Mouse (Mus musculus): ENCODE data around the gene Ubap2l.

Ubap2l gene

DNA sequence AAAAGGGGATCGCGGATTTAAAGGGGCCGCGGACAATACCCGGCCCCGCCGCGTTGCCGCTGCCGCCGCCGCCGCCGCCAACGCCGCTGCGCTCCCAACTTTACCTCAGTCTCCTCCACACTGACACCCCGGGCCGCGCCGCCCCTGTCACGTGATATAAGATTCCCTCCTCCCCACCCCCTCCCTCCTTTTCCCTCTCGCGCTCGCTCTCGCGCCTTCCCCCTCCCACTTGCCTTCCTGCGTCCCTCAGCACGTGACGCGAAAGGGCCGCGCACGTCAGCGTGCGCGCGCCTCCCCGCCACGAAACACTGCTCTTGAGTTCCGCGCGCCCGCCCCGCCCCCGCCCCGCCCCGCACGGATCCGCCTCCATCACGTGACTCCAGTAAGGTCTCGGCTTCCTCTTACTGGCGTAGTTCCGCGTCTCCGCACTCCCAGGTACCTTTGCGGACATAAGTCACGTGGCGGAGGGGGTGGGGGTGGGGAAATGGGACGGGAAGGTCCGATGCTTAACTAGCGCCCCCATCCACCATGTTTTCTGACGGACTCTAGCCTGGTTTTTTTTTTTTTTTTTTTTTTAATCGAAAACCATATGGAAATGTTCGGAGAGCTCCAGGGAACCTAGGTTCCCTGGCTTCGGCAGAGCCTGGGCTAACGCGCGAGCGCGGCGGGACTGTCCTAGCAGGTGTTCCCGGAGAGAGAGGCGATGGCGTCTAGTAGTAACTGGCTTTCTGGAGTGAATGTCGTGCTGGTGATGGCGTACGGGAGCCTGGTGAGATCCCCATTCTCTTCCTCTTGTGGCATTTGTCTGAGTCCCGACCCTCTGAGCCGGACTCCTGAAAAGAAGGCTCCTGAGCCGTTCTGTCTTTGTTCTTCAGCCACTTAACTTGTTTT is at the start of gene Ubap2l:
Ubap2l (minus strand) TSS at position 278 of the 891 bp plus-strand sequence.
- in situ Hi-C loops (cut with MboI, MseI): no loop called here

DNA sequence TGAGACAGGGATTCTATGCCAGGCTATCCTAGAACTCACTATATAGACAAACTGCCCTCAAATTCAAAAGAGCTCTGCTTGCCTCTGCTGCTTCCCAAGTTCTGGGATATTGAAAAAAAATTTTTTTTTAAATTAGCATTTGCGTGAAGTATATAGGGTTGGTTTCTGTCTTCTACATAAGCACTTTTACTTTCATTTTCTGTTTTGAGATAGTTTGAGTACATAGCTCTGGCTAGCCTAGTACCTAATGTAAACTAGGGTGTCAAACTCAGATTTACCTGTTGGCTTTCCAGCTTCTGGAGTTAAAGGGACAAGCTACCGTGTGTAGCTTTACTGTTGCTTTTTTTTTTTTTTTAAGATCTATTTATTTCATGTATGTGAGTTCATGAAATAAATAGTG is 49.2 kb upstream of the Ubap2l start:
- in situ Hi-C loops (cut with MboI, MseI): no loop called here

DNA sequence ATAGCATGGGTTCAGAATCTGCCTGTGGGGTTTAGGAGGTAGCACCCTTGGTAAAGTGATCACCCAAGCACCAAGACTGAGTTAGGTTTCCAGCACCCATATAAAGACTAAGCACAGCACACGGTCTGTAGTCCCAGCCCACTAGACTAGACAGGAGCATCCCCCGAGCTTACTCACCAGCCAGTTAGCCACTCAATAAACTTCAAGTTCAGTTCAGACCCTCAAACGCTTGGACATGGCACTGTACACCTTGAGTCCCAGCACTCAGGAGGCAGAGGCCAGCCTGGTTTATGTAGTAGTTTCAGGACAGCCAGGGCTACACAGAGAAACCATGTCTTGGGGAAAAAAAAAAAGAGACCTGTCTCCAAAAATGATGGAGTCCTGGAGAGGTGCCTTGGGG is 48.6 kb upstream of the Ubap2l start:
- in situ Hi-C loops (cut with MboI, MseI): no loop called here

GRCm38 (mm10) chr3:90097928-90098327 is 45.5 kb upstream of the Ubap2l start:
- in situ Hi-C loops (cut with MboI, MseI): no loop called here

GRCm38 (mm10) chr3:90094453-90094852 is 42.0 kb upstream of the Ubap2l start:
- in situ Hi-C loops (cut with MboI, MseI): no loop called here

DNA sequence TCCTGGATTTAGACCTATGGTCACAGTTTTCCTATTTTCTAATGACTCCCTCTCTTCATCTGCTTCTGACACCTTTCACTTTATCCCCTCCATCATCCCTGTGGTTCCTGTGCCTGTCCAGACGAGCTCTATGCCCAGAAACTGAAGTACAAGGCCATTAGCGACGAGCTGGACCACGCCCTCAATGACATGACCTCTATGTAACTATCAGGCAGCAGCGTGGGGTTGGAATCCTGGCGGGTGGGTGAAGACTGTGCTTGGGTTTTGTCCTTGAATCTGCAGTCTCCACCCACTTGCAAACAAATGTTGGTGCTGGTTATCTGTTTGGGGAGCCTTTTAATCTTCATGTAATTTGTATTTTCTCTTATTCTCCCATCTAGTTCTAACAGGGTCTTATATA is 38.5 kb upstream of the Ubap2l start:
- in situ Hi-C loops (cut with MboI, MseI): no loop called here

DNA sequence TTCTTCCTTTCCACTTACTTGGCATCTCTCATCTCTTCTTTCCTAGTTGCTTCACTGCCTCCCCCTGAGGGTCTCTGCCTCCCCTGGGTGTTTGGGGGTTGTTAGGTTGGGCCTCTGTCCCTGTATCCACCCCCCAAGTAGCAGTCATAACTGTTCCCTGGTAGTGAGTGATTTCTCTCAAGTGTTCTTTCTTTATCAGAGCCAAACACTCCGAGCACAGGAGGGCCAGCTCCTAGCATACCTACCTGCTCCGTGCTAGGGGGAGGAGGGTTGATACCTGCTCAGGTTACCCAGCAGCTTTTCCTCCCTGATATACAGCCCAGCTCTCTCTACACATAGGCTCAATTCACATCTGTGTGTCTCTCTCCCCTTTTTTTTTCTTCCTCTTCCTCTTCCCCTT is 36.2 kb upstream of the Ubap2l start:
- in situ Hi-C loops (cut with MboI, MseI): no loop called here

DNA sequence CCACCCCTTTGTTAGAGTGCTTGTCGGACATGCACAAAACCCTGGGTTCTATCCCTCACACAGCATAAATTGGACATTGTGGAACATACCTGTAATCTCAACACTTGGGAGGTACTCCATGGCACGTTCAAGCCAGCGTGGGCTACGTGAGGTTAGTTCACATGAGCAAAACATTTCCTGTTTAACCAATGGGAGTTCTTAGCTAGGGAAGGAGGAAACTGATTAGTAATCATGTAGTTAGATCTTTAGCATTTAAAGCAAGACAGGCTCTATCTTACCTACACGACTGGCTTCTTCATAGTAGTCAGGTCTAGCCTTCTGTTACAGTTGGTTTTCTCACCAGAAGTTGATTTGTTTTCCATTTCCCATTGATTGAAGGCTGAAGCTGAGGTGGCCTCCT is 33.6 kb upstream of the Ubap2l start:
- in situ Hi-C loops (cut with MboI, MseI): no loop called here

- in situ Hi-C loops (cut with MboI, MseI): no loop called here
Observed at GRCm38 (mm10) chr3:90085281-90085680, 32.9 kb upstream of the Ubap2l start.

- in situ Hi-C loops (cut with MboI, MseI): no loop called here
Observed at GRCm38 (mm10) chr3:90084790-90085189, 32.4 kb upstream of the Ubap2l start.

GRCm38 (mm10) chr3:90083698-90084324 is 31.4 kb upstream of the Ubap2l start:
- in situ Hi-C loops (cut with MboI, MseI): no loop called here

GRCm38 (mm10) chr3:90083034-90083433 is 30.6 kb upstream of the Ubap2l start:
- in situ Hi-C loops (cut with MboI, MseI): no loop called here

DNA sequence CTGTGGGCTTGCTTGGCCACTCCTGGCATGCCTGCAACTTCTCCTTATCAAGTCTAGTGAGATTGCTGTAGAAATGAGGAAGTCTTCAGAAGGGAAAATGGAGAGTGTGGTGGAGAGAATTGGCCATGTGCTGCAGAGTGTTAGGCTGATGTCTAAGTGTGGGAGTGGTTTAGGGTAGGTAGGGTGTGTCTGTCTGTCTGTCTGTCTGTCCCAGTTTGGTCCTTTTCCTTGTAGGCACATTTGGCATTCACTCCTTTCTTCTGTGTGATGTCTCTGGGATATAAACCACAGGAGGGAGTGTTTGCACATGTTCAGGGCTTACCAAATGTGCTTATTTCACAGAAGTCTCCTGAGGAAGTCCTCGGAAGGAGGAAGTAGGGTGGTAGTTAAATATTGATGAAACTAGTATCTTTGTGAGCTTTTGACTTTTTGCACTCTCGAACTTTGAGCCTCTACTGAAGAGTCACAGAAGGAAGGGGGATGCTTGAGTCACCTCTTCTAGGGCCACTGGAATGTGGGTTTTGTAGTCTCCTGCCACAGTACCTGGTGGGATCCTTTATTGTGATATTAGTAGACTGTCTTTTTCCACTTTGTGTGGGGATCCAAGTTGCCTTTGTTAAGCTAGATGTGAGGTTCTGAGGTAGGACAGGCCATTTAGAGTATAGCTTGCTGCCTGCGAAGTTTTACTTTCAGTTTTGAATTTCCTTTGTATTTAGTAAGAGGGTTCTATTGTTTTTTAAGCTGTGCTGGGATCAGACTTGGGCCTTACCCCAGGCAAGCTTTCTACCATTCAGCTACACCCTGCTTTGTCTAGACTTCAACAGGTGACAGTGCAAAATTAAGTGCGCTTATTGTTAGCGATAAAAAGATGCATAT is 29.2 kb upstream of the Ubap2l start:
- in situ Hi-C loops (cut with MboI, MseI): no loop called here

GRCm38 (mm10) chr3:90080498-90080863 is 28.1 kb upstream of the Ubap2l start:
- in situ Hi-C loops (cut with MboI, MseI): no loop called here

DNA sequence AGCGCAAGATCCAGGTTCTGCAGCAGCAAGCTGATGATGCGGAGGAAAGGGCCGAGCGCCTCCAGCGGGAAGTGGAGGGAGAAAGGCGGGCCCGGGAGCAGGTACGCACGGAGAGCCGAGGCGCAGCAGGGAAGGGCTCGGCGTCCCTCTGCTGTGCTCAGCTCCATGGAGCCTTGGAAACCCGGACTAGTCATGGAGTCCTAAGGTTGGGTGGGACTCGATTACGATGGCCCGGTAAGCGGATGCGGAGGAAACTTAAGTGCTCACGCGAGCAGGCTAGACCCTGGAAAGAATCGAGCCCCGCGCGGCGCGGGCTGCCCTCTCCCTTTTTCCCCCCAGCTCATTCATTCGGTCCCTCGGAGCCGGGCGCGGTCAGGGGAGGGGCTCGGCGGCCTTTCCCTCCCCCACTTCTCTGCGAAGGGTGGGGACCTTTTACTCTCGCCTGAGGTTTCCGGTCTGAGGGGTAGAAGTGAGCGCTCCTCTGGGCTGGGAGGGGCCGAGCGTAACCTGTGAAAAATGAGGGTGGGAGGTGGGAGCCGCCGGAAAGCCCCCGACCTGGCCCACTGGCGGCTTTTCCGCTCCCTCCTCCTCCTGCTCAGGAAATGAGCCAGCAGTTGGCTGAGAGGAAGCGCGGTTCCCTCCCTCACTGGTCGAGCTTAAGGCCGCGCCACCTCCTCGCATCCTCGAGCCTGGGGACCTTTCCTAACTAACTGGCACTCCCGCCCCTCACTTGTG is 27.5 kb upstream of the Ubap2l start:
- in situ Hi-C loops (cut with MboI, MseI): no loop called here

DNA sequence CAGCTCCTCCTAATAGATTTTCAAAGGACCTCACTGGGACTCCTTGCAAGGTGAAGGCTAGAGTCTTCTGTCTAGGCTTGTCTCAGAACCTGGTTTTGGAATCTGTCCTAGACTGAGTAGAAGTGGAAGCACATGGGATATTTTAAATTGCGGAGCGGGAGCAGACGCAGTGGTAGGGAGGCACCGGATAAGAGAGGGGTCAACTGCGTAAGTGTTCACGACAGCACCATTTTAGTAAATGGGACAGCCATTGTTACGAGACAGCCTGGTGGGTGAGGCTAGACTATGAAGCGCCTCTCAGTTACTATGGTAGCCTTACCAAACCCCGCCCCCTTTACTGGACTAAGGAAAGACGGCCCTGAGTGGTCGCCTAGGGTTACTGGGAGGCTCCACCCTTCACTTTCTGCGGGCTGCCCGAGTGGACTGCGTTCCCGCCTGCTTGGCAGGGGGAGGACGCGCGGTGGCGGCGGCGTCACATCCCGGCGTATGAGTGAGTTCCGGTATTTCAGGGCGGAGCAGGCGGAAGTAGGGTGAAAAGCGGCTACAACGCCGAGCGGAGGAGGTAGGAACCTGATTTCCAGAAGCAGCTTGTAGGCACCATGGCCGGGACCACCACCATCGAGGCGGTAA is 26.8 kb upstream of the Ubap2l start:
- in situ Hi-C loops (cut with MboI, MseI): no loop called here

GRCm38 (mm10) chr3:90078224-90078623 is 25.8 kb upstream of the Ubap2l start:
- in situ Hi-C loops (cut with MboI, MseI): no loop called here

DNA sequence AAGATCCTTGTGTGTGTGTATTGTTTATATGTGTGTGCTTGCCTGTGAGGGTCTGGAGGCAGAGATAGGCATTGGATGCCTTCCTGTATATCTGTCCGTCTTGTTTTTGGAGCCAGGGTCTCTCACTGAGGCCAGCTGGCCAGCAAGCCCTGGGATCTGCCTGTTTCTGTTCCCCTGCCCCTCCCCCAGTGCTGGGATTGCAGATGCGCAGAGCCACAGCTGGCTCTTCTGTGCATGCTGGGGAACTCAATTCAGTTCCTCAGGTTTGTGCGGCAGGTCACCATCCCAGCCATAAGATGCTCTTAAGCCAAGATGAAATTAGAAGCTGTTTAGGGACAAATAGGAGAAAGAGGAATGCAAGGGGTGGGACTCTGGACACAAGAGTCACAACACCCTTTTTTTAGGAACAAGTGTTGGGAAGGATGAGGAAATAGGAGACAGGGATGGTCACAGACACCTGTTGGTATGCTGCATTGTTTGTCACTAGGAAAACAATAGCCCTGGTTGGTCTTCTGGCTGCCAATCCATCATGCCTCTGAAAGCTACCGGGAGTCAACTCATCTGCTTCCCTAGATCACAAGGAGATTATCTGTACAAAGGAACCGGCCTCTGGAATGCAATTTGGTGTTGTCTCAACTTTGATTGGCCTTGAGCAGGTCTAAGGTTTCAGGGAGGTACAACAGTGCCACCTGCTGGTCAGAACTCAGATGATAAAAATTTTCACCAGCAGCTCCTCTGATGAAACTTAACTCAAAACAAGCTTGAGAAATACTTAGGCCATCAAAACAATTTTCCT is 24.7 kb upstream of the Ubap2l start:
- in situ Hi-C loops (cut with MboI, MseI): no loop called here

- in situ Hi-C loops (cut with MboI, MseI): no loop called here
Observed at GRCm38 (mm10) chr3:90072294-90072693, 19.9 kb upstream of the Ubap2l start, which contains the start of gene Tpm3. Gene Tpm3 (plus strand): TSS chr3:90072649.

DNA sequence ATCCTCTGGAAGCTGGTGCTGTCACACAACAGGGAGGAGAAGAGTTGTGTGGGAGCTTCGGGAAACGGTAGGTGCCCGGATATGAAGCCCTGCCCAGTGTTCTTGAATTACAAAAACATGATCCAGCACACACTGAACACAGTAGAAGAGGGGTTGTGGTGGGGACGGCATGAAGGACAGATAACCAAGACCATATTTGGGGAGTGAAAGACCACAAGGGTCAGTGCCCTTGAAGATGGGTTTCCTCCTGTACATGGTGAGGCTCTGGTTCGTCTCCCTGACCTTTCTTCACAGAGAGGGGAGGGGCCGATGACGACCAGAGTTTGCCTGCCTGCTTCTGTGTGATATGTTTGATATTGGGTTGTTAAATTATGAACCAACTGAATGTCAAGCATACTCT is 17.3 kb upstream of the Ubap2l start:
- in situ Hi-C loops (cut with MboI, MseI): no loop called here
